9 mouse cellular contexts compared by ENCODE assay signal in genomic region chr3:41348795-41349194, GRCm38 (mm10).
DNase-seq lines count a peak whose midpoint lies in the region; ATAC-seq and TF ChIP-seq lines count a peak whose summit lies in the region.
"Had no signal": no experiment of that assay in that cellular context is flagged by ENCODE, and none has a peak within 500 bp of the region (broad histone marks: within the 10 kb centered on the region; RNA-seq: fewer than 3 reads in every experiment).

No protein-coding gene starts in this region.

- H3K27me3 ChIP-seq in kidney, embryonic 15.5 days, result no peaks in the 10 kb centered on the region
- H3K27me3 ChIP-seq in ES-Bruce4 (ENCODE audit: control insufficient read depth, insufficient read depth, low read length, poor library complexity, severe bottlenecking), result no peaks in the 10 kb centered on the region
- H3K27me3 ChIP-seq in limb, embryonic 11.5 days (ENCODE audit: control insufficient read depth, insufficient read depth, low read length), result no peaks in the 10 kb centered on the region
- H3K27me3 ChIP-seq: liver, embryonic 13.5 days had no signal

- TF ChIP-seq CTCF in ES-Bruce4 (IDR thresholded peaks at IDR 0.05; ENCODE audit: low read depth, low read length), result peak; percentile 56

- H3K4me1 ChIP-seq in kidney, embryonic 15.5 days, result no peaks in the 10 kb centered on the region
- no peaks in the 10 kb centered on the region for H3K4me1 ChIP-seq in ES-Bruce4 (ENCODE audit: control insufficient read depth, insufficient read depth, low read length)
- H3K4me1 ChIP-seq in limb, embryonic 11.5 days (ENCODE audit: control insufficient read depth, insufficient read depth, low read length), result no peaks in the 10 kb centered on the region
- H3K4me1 ChIP-seq: liver, embryonic 13.5 days had no signal

- DNase-seq in kidney, adult 18-20 months, result peak; percentile 70
- peak; percentile 65 for DNase-seq in adrenal gland, postnatal 10 days
- peak; percentile 29 for DNase-seq in gastrocnemius, postnatal 14 days
- peak; percentile 52 for DNase-seq in limb, embryonic 11.5 days (ENCODE audit: low spot score)
- DNase-seq in spleen, adult 18-20 months, result peak; percentile 23 to 58
- DNase-seq: liver, embryonic 13.5 days had no signal

- no peak overlapping the region for H3K4me2 ChIP-seq in kidney, embryonic 15.5 days
- no peak overlapping the region for H3K4me2 ChIP-seq in limb, embryonic 11.5 days (ENCODE audit: low read depth, severe bottlenecking)
- H3K4me2 ChIP-seq: liver, embryonic 13.5 days had no signal

- no peak for ATAC-seq in kidney, embryonic 15.5 days (replicated peaks; ENCODE audit: low FRiP score)
- ATAC-seq in limb, embryonic 11.5 days (ENCODE audit: insufficient number of reproducible peaks, low FRiP score, low TSS enrichment, low read depth), result no peak
- no peak for ATAC-seq in monocyte, adult 5-6 weeks (replicated peaks; ENCODE audit: insufficient number of reproducible peaks, low FRiP score, low TSS enrichment, poor library complexity, severe bottlenecking)

- H3K36me3 ChIP-seq in kidney, embryonic 15.5 days, result no peaks in the 10 kb centered on the region
- no peaks in the 10 kb centered on the region for H3K36me3 ChIP-seq in ES-Bruce4 (ENCODE audit: control insufficient read depth, insufficient read depth, low read length, poor library complexity, severe bottlenecking)
- H3K36me3 ChIP-seq in limb, embryonic 11.5 days (ENCODE audit: control insufficient read depth, insufficient read depth, low read length), result no peaks in the 10 kb centered on the region
- H3K36me3 ChIP-seq: liver, embryonic 13.5 days had no signal

- 81% methylated on average over 1 of the region's 1 CpGs for WGBS in kidney, embryonic 15.5 days
- 62% methylated on average over 1 of the region's 1 CpGs for WGBS in limb, embryonic 11.5 days

- TF ChIP-seq EP300 in ES-Bruce4 (IDR thresholded peaks at IDR 0.05; ENCODE audit: insufficient read depth, low read depth, low read length), result no peak

- H3K9me3 ChIP-seq in kidney, embryonic 15.5 days (replicated peaks), result no peaks in the 10 kb centered on the region
- H3K9me3 ChIP-seq in ES-Bruce4 (replicated peaks; ENCODE audit: control insufficient read depth, insufficient read depth, low read length, poor library complexity, severe bottlenecking), result no peaks in the 10 kb centered on the region
- no peaks in the 10 kb centered on the region for H3K9me3 ChIP-seq in limb, embryonic 11.5 days (ENCODE audit: control insufficient read depth, low read length)
- H3K9me3 ChIP-seq: liver, embryonic 13.5 days had no signal

- TF ChIP-seq POLR2A in ES-Bruce4 (IDR thresholded peaks at IDR 0.05; ENCODE audit: insufficient read depth, low read length), result no peak

- H3K27ac ChIP-seq in kidney, embryonic 15.5 days, result no peak overlapping the region
- no peak overlapping the region for H3K27ac ChIP-seq in ES-Bruce4 (ENCODE audit: insufficient read depth, low read length)
- H3K27ac ChIP-seq in limb, embryonic 11.5 days (replicated peaks; ENCODE audit: low read depth, low read length), result no peak overlapping the region
- H3K27ac ChIP-seq: liver, embryonic 13.5 days had no signal

- intact Hi-C loops in gastrocnemius, postnatal 14 days (cut with DNase I; ENCODE audit: low total_unique reads), result no loop called here

- H3K9ac ChIP-seq in kidney, embryonic 15.5 days, result no peak overlapping the region
- H3K9ac ChIP-seq in ES-Bruce4 (ENCODE audit: low read depth, poor library complexity, severe bottlenecking), result no peak overlapping the region
- no peak overlapping the region for H3K9ac ChIP-seq in limb, embryonic 11.5 days (ENCODE audit: low read length)
- H3K9ac ChIP-seq: liver, embryonic 13.5 days had no signal

- no peak overlapping the region for H3K4me3 ChIP-seq in kidney, embryonic 15.5 days (replicated peaks)
- no peak overlapping the region for H3K4me3 ChIP-seq in ES-Bruce4 (ENCODE audit: low read depth, low read length)
- H3K4me3 ChIP-seq in limb, embryonic 11.5 days (ENCODE audit: low read depth, low read length), result no peak overlapping the region
- H3K4me3 ChIP-seq: liver, embryonic 13.5 days had no signal
